Mouse (Mus musculus) hindbrain, embryonic 16.5 days (tissue): ENCODE results near the gene Elovl3. TPM values are rescaled to one million over a fixed set of nuclear protein-coding genes. Genes with fewer than 3 reads are reported as not detected.
"Not testable (repeated sequence)": the region's sequence is repeated elsewhere in the genome, so short reads cannot be mapped to it uniquely, and the experiment has no call there.

Experiments
- ATAC-seq: fragments of 200-750 bp; cut with Nextera tagmentation; 2 replicates; pipeline ENCODE4 v1.8.0; 2017; ENCODE audit warnings: moderate TSS enrichment, moderate library complexity
- H3K27ac ChIP-seq: fragments of 300-500 bp; sonication (generic); 2 replicates; pipeline ENCODE4 v1.5.1; 2014; ENCODE audit warnings: low read depth, mild to moderate bottlenecking, control low read depth, low read length, moderate library complexity
- H3K27me3 ChIP-seq: fragments of 300-500 bp; sonication (generic); replicated peaks from 2 replicates; pipeline ENCODE4 v1.6.1; 2014; ENCODE audit warnings: low read length; ENCODE audit not compliant: control insufficient read depth, insufficient read depth
- H3K36me3 ChIP-seq: fragments of 300-500 bp; sonication (generic); 2 replicates; pipeline ENCODE4 v1.6.1; 2014; ENCODE audit warnings: mild to moderate bottlenecking, low read length, moderate library complexity, mixed read lengths; ENCODE audit not compliant: control insufficient read depth, insufficient read depth
- H3K4me1 ChIP-seq: fragments of 300-500 bp; sonication (generic); 2 replicates; pipeline ENCODE4 v1.6.1; 2014; ENCODE audit warnings: low read depth, low read length; ENCODE audit not compliant: control insufficient read depth, insufficient read depth
- H3K4me2 ChIP-seq: fragments of 300-500 bp; sonication (generic); 2 replicates; pipeline ENCODE4 v1.6.1; 2014; ENCODE audit warnings: mild to moderate bottlenecking, low read length, control low read depth, moderate library complexity
- H3K4me3 ChIP-seq: fragments of 300-500 bp; sonication (generic); 2 replicates; pipeline ENCODE4 v1.5.1; 2014; ENCODE audit warnings: mild to moderate bottlenecking, low read length, control low read depth, moderate library complexity
- H3K9ac ChIP-seq: fragments of 300-500 bp; sonication (generic); 2 replicates; pipeline ENCODE4 v1.6.1; 2014; ENCODE audit warnings: low read depth, mild to moderate bottlenecking, control low read depth, low read length, moderate library complexity
- H3K9me3 ChIP-seq: fragments of 300-500 bp; sonication (generic); 2 replicates; pipeline ENCODE4 v1.6.1; 2014; ENCODE audit warnings: mild to moderate bottlenecking, low read length, moderate library complexity; ENCODE audit not compliant: control insufficient read depth
- WGBS: fragments of 180-500 bp; shearing (Covaris S2); extraction: QIAGEN DNeasy Blood & Tissue Kit; methylation state at CpG from one replicate; pipeline ENCODE4 v1.1.7; 2014; 5-methylcytosine and 5-hydroxymethylcytosine counted together
- polyA plus RNA-seq: library from polyadenylated mRNA; unstranded; fragments of >200 nt; fragmentation: Nextera tagmentation; extraction: Ambion mirVana; gene quantifications from 2 replicates; pipeline ENCODE4 v1.2.1, GENCODE M21; 2015

The Elovl3 gene
- polyA plus RNA-seq, 1 experiment from 2014 or later: not detected

DNA sequence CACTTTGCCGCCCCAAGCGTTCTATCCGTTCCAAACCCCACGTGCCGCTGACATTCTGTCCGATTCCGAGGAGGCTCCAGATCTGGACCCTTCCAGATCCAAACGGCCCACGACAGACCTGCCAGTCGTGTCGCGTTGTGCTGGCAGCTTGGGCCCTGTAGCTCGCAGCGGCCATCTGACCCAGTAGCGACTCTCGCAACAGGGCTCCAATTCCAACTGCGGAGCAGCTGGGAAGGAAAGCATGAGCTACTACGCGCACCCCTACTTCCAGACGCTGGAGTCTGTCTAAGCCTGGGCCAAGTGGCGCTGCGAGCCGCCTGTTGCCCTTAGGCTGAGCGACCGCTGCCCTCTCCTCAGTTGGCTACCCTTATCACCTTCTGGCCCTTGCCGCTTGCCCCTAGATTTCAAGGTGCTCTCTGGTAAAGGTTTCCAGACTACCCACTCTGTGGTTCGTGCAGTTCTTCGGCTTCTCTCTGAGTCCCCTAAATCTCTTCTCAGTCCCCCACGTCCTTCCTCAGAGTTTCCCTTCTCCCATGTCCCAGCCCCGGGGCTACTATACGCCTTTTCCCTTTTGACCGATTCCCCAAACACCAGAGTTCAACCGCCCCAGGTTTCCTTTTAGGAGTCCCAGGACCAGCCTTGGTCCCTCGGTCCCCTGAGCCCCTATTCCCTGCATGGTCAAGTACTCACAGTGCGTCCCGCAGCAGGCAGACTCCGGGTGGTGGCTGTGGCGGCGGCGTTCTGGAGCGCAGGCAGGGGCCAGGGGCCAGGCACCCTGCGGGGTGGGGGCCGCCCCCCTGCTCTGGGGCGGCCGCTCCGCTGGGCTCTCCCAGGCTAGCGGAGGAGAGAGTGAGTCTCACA lies 16.0 kb downstream of the Elovl3 start, which contains the start of gene Pitx3:
TSS of gene Pitx3 (minus strand) at position 816 of the 861 bp plus-strand sequence.
- Histone ChIP-seq H3K4me1 (peaks cover 19% of the 10 kb centered on the region), H3K27ac (no peak within 1 kb of the TSS), H3K36me3 (no peaks in the 10 kb centered on the region), H3K27me3 (peaks cover 53% of the 10 kb centered on the region), H3K4me2 (peak within 1 kb of the TSS; percentile 89), H3K9ac (peak within 1 kb of the TSS; percentile 41), H3K9me3 (no peaks in the 10 kb centered on the region), H3K4me3 (peak within 1 kb of the TSS; percentile 51)
- WGBS: 2% methylated on average over 37 of the region's 47 CpGs
- ATAC-seq: no peak

DNA sequence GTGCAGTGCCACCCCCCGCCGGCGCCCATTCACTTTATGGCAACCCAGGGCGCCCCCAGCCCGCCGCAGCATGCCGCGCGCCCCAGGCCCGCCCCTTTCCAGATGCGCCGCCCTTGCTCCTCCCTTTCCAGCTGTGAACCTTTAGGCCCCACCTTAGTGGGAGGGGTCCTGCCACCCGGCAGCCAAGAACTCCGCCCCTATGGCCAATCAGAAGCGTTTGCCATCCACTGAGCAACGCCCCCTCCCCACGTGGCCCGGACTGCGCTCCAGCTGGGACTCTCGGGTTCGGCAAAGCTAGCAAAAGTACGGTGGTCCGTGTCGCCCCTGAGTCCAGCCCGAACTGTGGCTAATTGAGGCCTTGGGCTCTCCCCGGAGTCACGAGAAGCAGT lies 16.7 kb downstream of the Elovl3 start:
- H3K36me3 ChIP-seq: no peaks in the 10 kb centered on the region
- peak overlapping the region; percentile 89 for H3K4me2 ChIP-seq
- no peaks in the 10 kb centered on the region for H3K9me3 ChIP-seq
- peaks cover 23% of the 10 kb centered on the region for H3K4me1 ChIP-seq
- H3K27ac ChIP-seq: no peak overlapping the region
- H3K4me3 ChIP-seq: peak overlapping the region; percentile 51
- WGBS: under 1% methylated on average over 25 of the region's 27 CpGs
- peaks cover 53% of the 10 kb centered on the region for H3K27me3 ChIP-seq
- peak; percentile 25; the same call in 1 of the 2 replicates for ATAC-seq
- H3K9ac ChIP-seq: peak overlapping the region; percentile 41; the same call in 1 of the 2 replicates

DNA sequence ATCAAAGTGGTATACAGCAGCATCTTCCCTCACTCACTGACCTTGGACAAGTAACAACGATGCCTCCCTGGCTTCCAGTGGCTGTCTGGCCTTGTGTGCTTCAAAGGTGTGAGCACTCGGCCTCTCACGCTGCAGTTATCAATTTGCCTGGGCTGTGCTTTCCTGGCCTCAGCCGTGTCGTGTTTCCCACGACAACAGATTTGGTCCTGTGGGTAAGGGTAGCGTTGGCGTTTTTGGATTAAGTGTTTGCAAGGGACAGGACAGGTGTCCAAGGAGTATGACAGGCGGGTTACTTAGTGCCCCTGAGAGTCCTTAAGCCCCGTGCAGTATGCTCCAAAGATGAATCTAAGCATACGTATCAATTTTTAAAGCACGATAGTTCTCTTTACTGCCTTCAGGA lies 17.4 kb downstream of the Elovl3 start:
- Histone ChIP-seq H3K36me3 (no peaks in the 10 kb centered on the region), H3K4me1 (peaks cover 30% of the 10 kb centered on the region), H3K9me3 (no peaks in the 10 kb centered on the region), H3K9ac (no peak overlapping the region), H3K27ac (no peak overlapping the region), H3K4me2 (peak overlapping the region; percentile 89), H3K27me3 (peaks cover 49% of the 10 kb centered on the region), H3K4me3 (no peak overlapping the region)
- no peak for ATAC-seq
- WGBS: 26% methylated on average over 12 of the region's 12 CpGs

DNA sequence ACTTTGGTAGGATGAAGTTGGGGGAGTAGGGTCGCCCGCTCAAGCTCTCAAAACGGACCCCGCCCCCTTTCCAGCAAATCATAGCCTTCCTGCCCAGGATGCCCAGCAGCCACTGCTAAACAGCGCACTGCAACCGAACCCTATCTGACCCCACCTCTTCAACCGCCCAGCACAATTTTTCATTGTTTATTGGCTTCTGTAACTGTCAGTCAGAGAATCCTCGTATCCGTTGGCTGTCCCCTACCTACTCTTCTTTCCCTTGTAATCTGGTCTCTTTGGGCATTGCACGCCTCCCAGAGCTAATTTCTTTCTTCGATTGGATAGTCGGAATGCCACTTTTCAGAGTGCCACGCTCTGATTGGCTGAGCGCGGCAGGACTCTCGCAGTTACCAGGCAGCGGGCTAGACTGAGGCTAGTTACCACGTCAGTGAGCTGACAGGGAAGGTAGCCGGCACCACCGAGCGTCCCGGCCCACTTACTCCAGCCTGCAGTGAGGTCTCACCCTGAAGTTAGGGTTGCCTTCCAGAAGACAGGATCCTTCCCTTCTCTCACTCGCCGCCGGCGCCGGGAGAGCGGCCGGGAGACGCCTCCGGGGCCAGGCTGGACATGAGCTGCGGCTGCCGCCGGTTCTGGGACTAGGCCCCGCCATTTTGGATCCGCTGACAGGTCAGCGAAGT lies 20.6 kb downstream of the Elovl3 start, which contains the start of gene Gbf1:
TSS of gene Gbf1 (plus strand) at position 383 of the 677 bp plus-strand sequence.
- WGBS: 0% methylated on average over 37 of the region's 37 CpGs
- H3K9ac ChIP-seq: peak within 1 kb of the TSS; percentile 78
- H3K4me1 ChIP-seq: peaks cover 31% of the 10 kb centered on the region
- H3K36me3 ChIP-seq: no peaks in the 10 kb centered on the region
- ATAC-seq: peak; percentile 99
- H3K4me2 ChIP-seq: peak within 1 kb of the TSS; percentile 80
- peak within 1 kb of the TSS; percentile 85 for H3K27ac ChIP-seq
- H3K9me3 ChIP-seq: no peaks in the 10 kb centered on the region
- H3K27me3 ChIP-seq: peaks cover 23% of the 10 kb centered on the region
- H3K4me3 ChIP-seq: peak within 1 kb of the TSS; percentile 72

DNA sequence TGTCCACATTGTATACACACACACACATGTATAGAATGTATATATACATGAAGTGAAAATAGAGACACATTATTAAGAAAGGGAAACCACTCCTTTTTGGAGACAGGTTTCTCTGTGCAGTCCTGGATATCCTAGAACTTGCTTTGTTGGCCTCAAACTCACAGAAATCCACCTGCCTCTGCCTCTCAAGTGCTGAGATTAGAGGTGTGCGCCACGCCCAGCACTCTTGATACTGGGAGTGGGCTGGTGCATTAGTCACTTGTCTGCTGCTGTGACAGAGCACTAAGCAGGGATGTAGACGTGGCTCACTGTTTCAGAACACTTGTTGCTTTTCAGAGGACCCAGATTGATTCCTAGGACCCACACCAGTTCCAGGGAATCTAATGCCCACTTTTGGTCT lies 34.3 kb downstream of the Elovl3 start:
- WGBS: 93% methylated on average over 3 of the region's 3 CpGs
- Histone ChIP-seq H3K4me1 (no peaks in the 10 kb centered on the region), H3K27ac (no peak overlapping the region), H3K9me3 (no peaks in the 10 kb centered on the region), H3K27me3 (no peaks in the 10 kb centered on the region), H3K4me2 (no peak overlapping the region), H3K36me3 (no peaks in the 10 kb centered on the region; the same call in 1 of the 2 replicates), H3K4me3 (no peak overlapping the region), H3K9ac (no peak overlapping the region)
- no peak for ATAC-seq

DNA sequence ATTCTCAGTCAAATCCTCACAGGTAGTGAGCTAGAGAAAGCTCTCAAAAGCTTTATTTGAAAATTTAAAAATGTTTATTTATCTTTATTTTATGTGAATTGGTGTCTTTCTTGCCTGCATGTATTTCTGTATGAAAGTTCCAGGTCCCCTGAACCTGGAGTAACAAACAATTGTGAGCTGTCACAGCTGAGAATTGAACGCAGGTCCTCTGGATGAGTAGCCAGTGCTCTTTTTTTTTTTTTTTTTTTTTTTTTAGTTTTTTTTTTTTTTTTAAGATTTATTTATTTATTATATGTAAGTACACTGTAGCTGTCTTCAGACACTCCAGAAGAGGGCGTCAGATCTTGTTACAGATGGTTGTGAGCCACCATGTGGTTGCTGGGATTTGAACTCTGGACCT lies 35.5 kb downstream of the Elovl3 start:
- not testable (repeated sequence) for H3K4me3 ChIP-seq, H3K27me3 ChIP-seq, H3K27ac ChIP-seq, ATAC-seq, H3K9ac ChIP-seq, H3K9me3 ChIP-seq, H3K36me3 ChIP-seq, H3K4me1 ChIP-seq, H3K4me2 ChIP-seq
- 100% methylated on average over 1 of the region's 2 CpGs for WGBS

DNA sequence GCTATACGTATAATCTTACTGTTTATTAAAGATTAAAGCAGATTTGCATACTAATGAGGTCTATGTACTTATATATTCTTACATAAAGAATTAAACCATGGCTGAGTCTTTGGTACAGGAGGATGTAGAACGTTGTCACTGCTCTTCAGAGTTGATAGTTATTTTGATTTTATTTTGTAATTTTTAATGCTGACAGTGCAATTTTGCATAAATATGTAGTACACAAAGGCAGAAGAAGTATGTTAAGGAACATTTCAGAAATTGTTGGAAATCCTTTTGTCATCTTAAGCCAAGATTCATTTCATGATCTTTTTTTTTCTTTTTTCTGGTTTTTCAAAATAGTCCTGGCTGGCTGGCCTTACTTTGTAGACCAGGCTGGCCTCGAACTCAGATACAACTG lies 37.7 kb downstream of the Elovl3 start:
- 80% methylated on average over 3 of the region's 3 CpGs for WGBS
- Histone ChIP-seq H3K27me3 (no peaks in the 10 kb centered on the region), H3K36me3 (peaks cover 3% of the 10 kb centered on the region), H3K4me1 (no peaks in the 10 kb centered on the region), H3K4me3 (no peak overlapping the region), H3K9me3 (no peaks in the 10 kb centered on the region), H3K9ac (no peak overlapping the region), H3K27ac (no peak overlapping the region), H3K4me2 (no peak overlapping the region)
- no peak for ATAC-seq

DNA sequence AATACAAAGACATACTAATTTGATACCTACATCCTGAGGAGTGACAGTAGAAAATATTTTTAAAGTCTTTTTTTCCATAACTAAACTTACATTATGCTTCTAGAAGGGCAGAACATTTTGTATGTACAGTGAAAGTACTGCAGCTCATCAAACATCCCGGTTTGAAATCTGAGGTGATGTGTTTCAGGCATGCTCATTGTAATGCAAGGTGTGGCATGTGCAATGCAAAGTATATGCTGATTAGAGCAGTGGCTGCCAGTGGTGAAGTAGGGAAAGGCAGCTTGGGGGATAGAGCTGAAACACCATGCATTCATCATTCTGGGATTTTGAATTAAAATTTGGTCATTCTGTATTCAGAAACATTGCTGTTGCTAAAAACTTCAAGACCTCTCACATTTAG lies 38.2 kb downstream of the Elovl3 start:
- ATAC-seq: no peak
- no peaks in the 10 kb centered on the region for H3K4me1 ChIP-seq
- no peak overlapping the region for H3K4me3 ChIP-seq
- WGBS: 71% methylated on average over 1 of the region's 1 CpGs
- no peak overlapping the region for H3K27ac ChIP-seq
- H3K4me2 ChIP-seq: no peak overlapping the region
- H3K9ac ChIP-seq: no peak overlapping the region
- H3K36me3 ChIP-seq: peaks cover 3% of the 10 kb centered on the region
- no peaks in the 10 kb centered on the region for H3K9me3 ChIP-seq
- no peaks in the 10 kb centered on the region for H3K27me3 ChIP-seq

DNA sequence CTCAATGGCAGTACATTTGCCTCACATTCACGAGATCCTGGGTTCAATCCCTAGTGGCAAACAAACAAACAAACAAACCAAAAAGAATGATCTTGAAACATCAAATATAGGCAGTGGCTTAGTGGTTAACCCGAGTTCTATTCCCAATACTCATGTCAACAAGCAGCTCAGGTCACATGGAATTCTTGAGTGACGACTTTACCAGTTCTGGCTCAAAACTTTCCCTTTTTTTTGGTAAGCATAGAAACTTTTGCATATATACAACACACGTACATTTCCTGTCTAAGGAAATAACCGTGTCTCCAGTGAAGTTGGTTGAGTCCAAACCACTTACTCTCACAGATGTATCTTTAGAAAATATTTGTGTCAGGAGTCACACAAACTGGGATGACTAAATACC lies 40.8 kb downstream of the Elovl3 start:
- Histone ChIP-seq H3K9ac (no peak overlapping the region), H3K4me1 (peaks cover 4% of the 10 kb centered on the region; the same call in 1 of the 2 replicates), H3K27me3 (no peaks in the 10 kb centered on the region), H3K4me3 (no peak overlapping the region), H3K9me3 (no peaks in the 10 kb centered on the region), H3K27ac (no peak overlapping the region), H3K36me3 (peaks cover 3% of the 10 kb centered on the region), H3K4me2 (no peak overlapping the region)
- no peak for ATAC-seq
- WGBS: 86% methylated on average over 5 of the region's 5 CpGs
